Mouse (Mus musculus) CD4-positive helper T cell, adult 2 months (primary cell): Measurements from ENCODE around the gene Adam23.

Experiments
- DNase-seq: peaks from one replicate; pipeline ENCODE4 v3.0.0-alpha.2; 2012; ENCODE audit warnings: low read depth, missing footprints, low spot score

The Adam23 gene

GRCm38 (mm10) chr1:63478946-63479345, 33.3 kb downstream of the Adam23 start:
- DNase-seq = no peak

GRCm38 (mm10) chr1:63484646-63485045, 39.0 kb downstream of the Adam23 start:
- no peak for DNase-seq

- DNase-seq = no peak
Measured at GRCm38 (mm10) chr1:63486646-63487045, 41.0 kb downstream of the Adam23 start.

- DNase-seq = no peak
Measured at GRCm38 (mm10) chr1:63491001-63491400, 45.3 kb downstream of the Adam23 start.

- DNase-seq = no peak
Measured at GRCm38 (mm10) chr1:63493325-63493724, 47.6 kb downstream of the Adam23 start.

- DNase-seq = no peak
Measured at GRCm38 (mm10) chr1:63507386-63507785, 61.7 kb downstream of the Adam23 start.

- DNase-seq = no peak
Measured at GRCm38 (mm10) chr1:63508801-63509200, 63.1 kb downstream of the Adam23 start.

- DNase-seq = no peak
Measured at GRCm38 (mm10) chr1:63511416-63511815, 65.7 kb downstream of the Adam23 start.

- DNase-seq = no peak
Measured at GRCm38 (mm10) chr1:63517800-63518199, 72.1 kb downstream of the Adam23 start.

- no peak for DNase-seq
Measured at GRCm38 (mm10) chr1:63518814-63519213, 73.1 kb downstream of the Adam23 start.

- DNase-seq = no peak
Measured at GRCm38 (mm10) chr1:63529901-63530300, 84.2 kb downstream of the Adam23 start.

- no peak for DNase-seq
Measured at GRCm38 (mm10) chr1:63534271-63534827, 88.7 kb downstream of the Adam23 start.

- no peak for DNase-seq
Measured at GRCm38 (mm10) chr1:63539884-63540613, 94.4 kb downstream of the Adam23 start.

GRCm38 (mm10) chr1:63544122-63544521, 98.4 kb downstream of the Adam23 start:
- DNase-seq = no peak

- no peak for DNase-seq
Measured at GRCm38 (mm10) chr1:63553039-63553438, 107.3 kb downstream of the Adam23 start.

- no peak for DNase-seq
Measured at GRCm38 (mm10) chr1:63561772-63562520, 116.3 kb downstream of the Adam23 start.

- no peak for DNase-seq
Measured at GRCm38 (mm10) chr1:63563928-63564327, 118.2 kb downstream of the Adam23 start.

GRCm38 (mm10) chr1:63566501-63566900, 120.8 kb downstream of the Adam23 start:
- DNase-seq = no peak

- DNase-seq = no peak
Measured at GRCm38 (mm10) chr1:63567031-63567430, 121.3 kb downstream of the Adam23 start.

- no peak for DNase-seq
Measured at GRCm38 (mm10) chr1:63572229-63572628, 126.5 kb downstream of the Adam23 start.

- DNase-seq = no peak
Measured at GRCm38 (mm10) chr1:63573432-63573831, 127.7 kb downstream of the Adam23 start.

GRCm38 (mm10) chr1:63573864-63574611, 128.3 kb downstream of the Adam23 start:
- no peak for DNase-seq
